Mouse (Mus musculus) hindbrain, postnatal 0 days (tissue): ENCODE measurements around the gene Cavin1. TPM values are rescaled to one million over a fixed set of nuclear protein-coding genes. Genes with fewer than 3 reads are reported as not detected.

Experiments used
- ATAC-seq: fragments of 200-750 bp; cut with Nextera tagmentation; 2 replicates; pipeline ENCODE4 v1.8.0; 2017; ENCODE audit warnings: mild to moderate bottlenecking, moderate TSS enrichment, moderate library complexity
- DNase-seq: peaks from one replicate; pipeline ENCODE4 v3.0.0-alpha.2; 2015; ENCODE audit warnings: low spot score
- H3K27ac ChIP-seq: fragments of 300-500 bp; sonication (generic); 2 replicates; pipeline ENCODE4 v1.5.1; 2014; ENCODE audit warnings: mild to moderate bottlenecking
- H3K27me3 ChIP-seq: fragments of 300-500 bp; sonication (generic); 2 replicates; pipeline ENCODE4 v1.6.1; 2014; ENCODE audit warnings: low read length, mixed read lengths; ENCODE audit not compliant: insufficient read depth
- H3K36me3 ChIP-seq: fragments of 300-500 bp; sonication (generic); 2 replicates; pipeline ENCODE4 v1.6.1; 2014; ENCODE audit warnings: low read length, mixed read lengths; ENCODE audit not compliant: insufficient read depth
- H3K4me1 ChIP-seq: fragments of 300-500 bp; sonication (generic); 2 replicates; pipeline ENCODE4 v1.6.1; 2014; ENCODE audit warnings: antibody characterized with exemption, low read length, mixed read lengths; ENCODE audit not compliant: insufficient read depth
- H3K4me2 ChIP-seq: fragments of 300-500 bp; sonication (generic); 2 replicates; pipeline ENCODE4 v1.6.1; 2014; ENCODE audit warnings: low read depth, mild to moderate bottlenecking, low read length, moderate library complexity, mixed read lengths
- H3K4me3 ChIP-seq: fragments of 300-500 bp; sonication (generic); 2 replicates; pipeline ENCODE4 v1.5.1; 2014; ENCODE audit warnings: low read length
- H3K9ac ChIP-seq: fragments of 300-500 bp; sonication (generic); replicated peaks from 2 replicates; pipeline ENCODE4 v1.6.1; 2014; ENCODE audit warnings: mild to moderate bottlenecking, low read length, moderate library complexity, mixed read lengths
- H3K9me3 ChIP-seq: fragments of 300-500 bp; sonication (generic); 2 replicates; pipeline ENCODE4 v1.6.1; 2016; ENCODE audit warnings: low read length, mixed read lengths
- CTCF ChIP-seq: IDR thresholded peaks from 2 replicates; pipeline ENCODE4 v1.5.1; 2016; ENCODE audit warnings: antibody characterized with exemption, control low read depth, low read depth
- whole genome bisulfite sequencing: fragments of 180-500 bp; shearing (Covaris S2); extraction: QIAGEN DNeasy Blood & Tissue Kit; methylation state at CpG from one replicate; pipeline ENCODE4 v1.1.7; 2014; 5-methylcytosine and 5-hydroxymethylcytosine counted together
- polyA plus RNA-seq: library from polyadenylated mRNA; unstranded; fragments of >200 nt; fragmentation: Nextera tagmentation; extraction: Ambion mirVana; gene quantifications from 2 replicates; pipeline ENCODE4 v1.2.1, GENCODE M21; 2015
- total RNA-seq: library from RNA; depleted of rRNA; stranded (reverse); fragments of >200 nt; gene quantifications from 2 replicates; pipeline ENCODE4 v1.2.3, GENCODE M21; 2014; rRNA removed

Gene Cavin1
- total and polyA plus RNA-seq, 2 experiments from 2014 or later = 19.7 to 50.2 TPM

DNA sequence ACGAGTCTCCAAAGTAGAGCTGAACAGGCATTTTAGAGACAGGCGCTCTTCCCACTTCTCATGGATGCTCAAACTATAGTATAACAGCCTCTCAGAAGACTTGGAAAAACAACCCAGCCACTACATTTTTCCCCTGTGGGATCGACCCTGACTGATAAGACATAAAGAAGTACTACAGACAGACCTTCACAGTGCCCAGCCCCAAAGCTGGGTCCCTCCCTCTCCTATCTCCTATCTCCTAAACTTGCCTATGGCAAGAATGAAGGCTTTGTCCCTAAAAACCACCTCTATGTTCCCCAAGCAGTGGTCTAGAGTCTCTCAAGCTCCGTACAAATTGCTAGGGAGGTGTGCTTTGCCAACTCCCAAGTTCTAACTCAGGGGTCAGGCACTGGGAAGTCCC, 63.8 kb downstream of the Cavin1 start:
- no peak overlapping the region for H3K4me2 ChIP-seq
- no peaks in the 10 kb centered on the region for H3K27me3 ChIP-seq
- H3K4me1 ChIP-seq = no peaks in the 10 kb centered on the region
- H3K4me3 ChIP-seq = no peak overlapping the region
- 92% methylated on average over 4 of the region's 4 CpGs for WGBS
- no peak overlapping the region for H3K27ac ChIP-seq
- no peak for DNase-seq
- peaks cover 40% of the 10 kb centered on the region for H3K36me3 ChIP-seq
- no peaks in the 10 kb centered on the region for H3K9me3 ChIP-seq
- no peak overlapping the region for H3K9ac ChIP-seq
- no peak for TF ChIP-seq CTCF
- no peak for ATAC-seq

Other genes starting within 250 kb of the Cavin1 start
- 246 and 248 TPM in 2 replicates for gene Rab5c, start 232.7 kb downstream of the Cavin1 start, total RNA-seq
- gene Rab5c, start 232.7 kb downstream of the Cavin1 start, polyA plus RNA-seq = 34.1 and 34.4 TPM in 2 replicates
- gene Kcnh4, start 210.9 kb downstream of the Cavin1 start, total RNA-seq = 10.0 and 12.9 TPM in 2 replicates
- gene Kcnh4, start 210.9 kb downstream of the Cavin1 start, polyA plus RNA-seq = 3.6 and 4.2 TPM in 2 replicates
- gene Hcrt, start 208.0 kb downstream of the Cavin1 start, total RNA-seq = 6.9 TPM in 1 of 2 replicates, not detected in the other
- 0.88 and 1.2 TPM in 2 replicates for gene Hcrt, start 208.0 kb downstream of the Cavin1 start, polyA plus RNA-seq
- gene Ghdc, start 199.9 kb downstream of the Cavin1 start, total RNA-seq = 15.9 and 20.9 TPM in 2 replicates
- 7.5 and 8.3 TPM in 2 replicates for gene Ghdc, start 199.9 kb downstream of the Cavin1 start, polyA plus RNA-seq
- gene Stat5b, start 120.2 kb downstream of the Cavin1 start, total RNA-seq = 21.8 and 25.0 TPM in 2 replicates
- gene Stat5b, start 120.2 kb downstream of the Cavin1 start, polyA plus RNA-seq = 12.5 and 12.8 TPM in 2 replicates
- 4.1 and 5.5 TPM in 2 replicates for gene Stat5a, start 111.5 kb downstream of the Cavin1 start, total RNA-seq
- gene Stat5a, start 111.5 kb downstream of the Cavin1 start, polyA plus RNA-seq = 2.5 and 3.3 TPM in 2 replicates
- gene Stat3, start 31.3 kb downstream of the Cavin1 start, total RNA-seq = 49.7 and 56.2 TPM in 2 replicates
- 41.4 and 43.4 TPM in 2 replicates for gene Stat3, start 31.3 kb downstream of the Cavin1 start, polyA plus RNA-seq
- gene Atp6v0a1, start 38.6 kb upstream of the Cavin1 start, total RNA-seq = 213 and 222 TPM in 2 replicates
- 162 and 181 TPM in 2 replicates for gene Atp6v0a1, start 38.6 kb upstream of the Cavin1 start, polyA plus RNA-seq
- 23.1 and 23.8 TPM in 2 replicates for gene Naglu, start 99.1 kb upstream of the Cavin1 start, total RNA-seq
- 15.3 and 17.0 TPM in 2 replicates for gene Naglu, start 99.1 kb upstream of the Cavin1 start, polyA plus RNA-seq
- 0.16 and 0.22 TPM in 2 replicates for gene Hsd17b1, start 107.5 kb upstream of the Cavin1 start, total RNA-seq
- not detected in 2 replicates for gene Hsd17b1, start 107.5 kb upstream of the Cavin1 start, polyA plus RNA-seq
- gene Coasy, start 111.7 kb upstream of the Cavin1 start, total RNA-seq = 45.7 and 53.2 TPM in 2 replicates
- gene Coasy, start 111.7 kb upstream of the Cavin1 start, polyA plus RNA-seq = 34.5 and 35.1 TPM in 2 replicates
- 42.2 and 75.2 TPM in 2 replicates for gene Mlx, start 116.4 kb upstream of the Cavin1 start, total RNA-seq
- gene Mlx, start 116.4 kb upstream of the Cavin1 start, polyA plus RNA-seq = 58.3 and 61.0 TPM in 2 replicates
- gene Psmc3ip, start 124.5 kb upstream of the Cavin1 start, total RNA-seq = 2.9 and 5.5 TPM in 2 replicates
- gene Psmc3ip, start 124.5 kb upstream of the Cavin1 start, polyA plus RNA-seq = 16.3 and 17.5 TPM in 2 replicates
- 56.8 and 68.4 TPM in 2 replicates for gene Retreg3, start 149.0 kb upstream of the Cavin1 start, total RNA-seq
- 23.4 and 24.7 TPM in 2 replicates for gene Retreg3, start 149.0 kb upstream of the Cavin1 start, polyA plus RNA-seq
- gene Tubg1, start 149.1 kb upstream of the Cavin1 start, total RNA-seq = 59.3 and 68.3 TPM in 2 replicates
- gene Tubg1, start 149.1 kb upstream of the Cavin1 start, polyA plus RNA-seq = 71.5 and 72.8 TPM in 2 replicates
- 29.7 and 40.8 TPM in 2 replicates for gene Tubg2, start 185.0 kb upstream of the Cavin1 start, total RNA-seq
- gene Tubg2, start 185.0 kb upstream of the Cavin1 start, polyA plus RNA-seq = 57.7 and 62.8 TPM in 2 replicates
- gene Cntnap1, start 199.6 kb upstream of the Cavin1 start, total RNA-seq = 25.4 and 28.9 TPM in 2 replicates
- gene Cntnap1, start 199.6 kb upstream of the Cavin1 start, polyA plus RNA-seq = 5.8 and 6.5 TPM in 2 replicates
- 26.7 and 32.3 TPM in 2 replicates for gene Plekhh3, start 200.5 kb upstream of the Cavin1 start, total RNA-seq
- gene Plekhh3, start 200.5 kb upstream of the Cavin1 start, polyA plus RNA-seq = 8.8 TPM in 2 replicates
- gene Ccr10, start 204.6 kb upstream of the Cavin1 start, total RNA-seq = 0.16 and 0.43 TPM in 2 replicates
- 0.88 and 1.0 TPM in 2 replicates for gene Ccr10, start 204.6 kb upstream of the Cavin1 start, polyA plus RNA-seq